Mouse (Mus musculus) heart, embryonic 11.5 days (tissue): Measurements from ENCODE around the gene Slc6a5. TPM values are rescaled to one million over a fixed set of nuclear protein-coding genes. Genes with fewer than 3 reads are reported as not detected.

ENCODE experiments used
- ATAC-seq: fragments of 200-750 bp; cut with Nextera tagmentation; replicated peaks from 2 replicates; pipeline ENCODE4 v1.8.0; 2017; ENCODE audit warnings: moderate library complexity; ENCODE audit not compliant: insufficient number of reproducible peaks, low FRiP score, low TSS enrichment
- H3K27ac ChIP-seq: fragments of 300-500 bp; sonication (generic); 2 replicates; pipeline ENCODE4 v1.5.1; 2014; ENCODE audit warnings: mild to moderate bottlenecking, low read depth, low read length
- H3K27me3 ChIP-seq: fragments of 300-500 bp; sonication (generic); 2 replicates; pipeline ENCODE4 v1.6.1; 2014; ENCODE audit warnings: mild to moderate bottlenecking, low read length, mixed read lengths; ENCODE audit not compliant: control insufficient read depth, insufficient read depth
- H3K36me3 ChIP-seq: fragments of 300-500 bp; sonication (generic); 2 replicates; pipeline ENCODE4 v1.6.1; 2014; ENCODE audit warnings: mild to moderate bottlenecking, low read length, moderate library complexity, mixed read lengths; ENCODE audit not compliant: control insufficient read depth, insufficient read depth
- H3K4me1 ChIP-seq: fragments of 300-500 bp; sonication (generic); 2 replicates; pipeline ENCODE4 v1.6.1; 2014; ENCODE audit warnings: low read length; ENCODE audit not compliant: control insufficient read depth, insufficient read depth
- H3K4me2 ChIP-seq: fragments of 300-500 bp; sonication (generic); 2 replicates; pipeline ENCODE4 v1.6.1; 2014; ENCODE audit warnings: mild to moderate bottlenecking, moderate library complexity
- H3K4me3 ChIP-seq: fragments of 300-500 bp; sonication (generic); 2 replicates; pipeline ENCODE4 v1.5.1; 2014; ENCODE audit warnings: low read depth, low read length
- H3K9ac ChIP-seq: fragments of 300-500 bp; sonication (generic); 2 replicates; pipeline ENCODE4 v1.6.1; 2014; ENCODE audit warnings: mild to moderate bottlenecking, low read depth, low read length, moderate library complexity
- H3K9me3 ChIP-seq: fragments of 300-500 bp; sonication (generic); replicated peaks from 2 replicates; pipeline ENCODE4 v1.6.1; 2016; ENCODE audit warnings: low read length; ENCODE audit not compliant: control insufficient read depth
- WGBS: fragments of 180-500 bp; shearing (Covaris S2); extraction: QIAGEN DNeasy Blood & Tissue Kit; methylation state at CpG from one replicate; pipeline ENCODE4 v1.1.7; 2014; ENCODE audit not compliant: insufficient replicate concordance; 5-methylcytosine and 5-hydroxymethylcytosine counted together
- polyA plus RNA-seq: library from polyadenylated mRNA; unstranded; fragments of >200 nt; fragmentation: Nextera tagmentation; extraction: Ambion mirVana; gene quantifications from 2 replicates; pipeline ENCODE4 v1.2.1, GENCODE M21; 2014

Slc6a5 gene
- polyA plus RNA-seq, 1 experiment from 2014 or later = not detected

DNA sequence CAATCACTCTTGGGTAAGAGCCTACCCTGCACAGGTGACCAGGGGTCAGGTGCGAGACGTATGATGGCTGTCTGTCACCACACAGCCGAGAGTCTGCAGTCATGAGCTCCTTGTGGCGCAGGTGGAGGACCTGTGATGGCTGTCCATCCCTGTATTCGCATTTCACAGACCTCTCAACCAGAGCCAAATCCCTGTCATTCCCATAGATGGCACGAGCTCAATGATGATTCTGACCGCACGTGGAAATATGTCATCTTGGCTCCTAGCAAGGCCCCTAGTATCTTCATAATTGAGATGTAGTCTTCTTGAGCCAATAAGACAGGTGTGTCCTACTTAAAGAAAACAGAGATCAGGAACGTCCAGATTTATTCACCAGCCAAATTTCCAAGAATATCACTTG is 36.7 kb downstream of the Slc6a5 start:
- Histone ChIP-seq H3K9me3 (no peaks in the 10 kb centered on the region), H3K27me3 (no peaks in the 10 kb centered on the region), H3K4me1 (no peaks in the 10 kb centered on the region), H3K27ac (no peak overlapping the region), H3K9ac (no peak overlapping the region), H3K36me3 (no peaks in the 10 kb centered on the region), H3K4me3 (no peak overlapping the region), H3K4me2 (no peak overlapping the region)
- 83% methylated on average over 9 of the region's 9 CpGs for WGBS
- no peak for ATAC-seq

DNA sequence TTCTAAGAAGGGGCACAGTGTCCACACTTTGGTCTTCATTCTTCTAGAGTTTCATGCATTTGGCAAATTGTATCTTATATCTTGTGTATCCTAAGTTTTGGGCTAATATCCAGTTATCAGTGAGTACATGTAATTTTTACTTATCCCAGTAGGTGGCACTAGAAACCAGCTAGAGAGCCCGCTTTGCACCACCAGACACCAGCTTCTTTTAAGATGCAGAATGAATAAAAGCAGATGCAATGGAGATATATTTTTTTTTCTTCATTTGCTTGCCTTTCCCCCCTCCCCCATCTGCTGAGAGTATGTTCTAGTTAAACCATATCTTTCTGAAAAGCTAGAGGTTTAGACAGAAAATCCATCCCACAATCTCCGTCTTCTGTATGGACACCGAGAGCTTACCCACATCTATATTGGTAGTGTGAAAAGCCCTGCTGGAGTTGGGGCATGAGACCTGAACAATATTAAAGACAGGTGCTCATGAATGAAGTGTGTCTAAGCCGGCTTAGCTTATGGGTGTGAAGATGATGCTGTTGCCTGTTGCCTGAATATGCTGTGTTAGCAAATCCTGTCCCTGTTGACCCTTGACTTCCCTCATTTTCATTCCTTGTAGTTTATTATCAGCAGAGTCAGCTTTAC is 43.7 kb downstream of the Slc6a5 start:
- ATAC-seq = no peak
- WGBS = 54% methylated on average over 4 of the region's 4 CpGs
- H3K9ac ChIP-seq = no peak overlapping the region
- H3K36me3 ChIP-seq = no peaks in the 10 kb centered on the region
- H3K9me3 ChIP-seq = no peaks in the 10 kb centered on the region
- H3K4me3 ChIP-seq = no peak overlapping the region
- H3K4me1 ChIP-seq = no peaks in the 10 kb centered on the region
- H3K27ac ChIP-seq = no peak overlapping the region
- H3K27me3 ChIP-seq = no peaks in the 10 kb centered on the region
- no peak overlapping the region for H3K4me2 ChIP-seq

DNA sequence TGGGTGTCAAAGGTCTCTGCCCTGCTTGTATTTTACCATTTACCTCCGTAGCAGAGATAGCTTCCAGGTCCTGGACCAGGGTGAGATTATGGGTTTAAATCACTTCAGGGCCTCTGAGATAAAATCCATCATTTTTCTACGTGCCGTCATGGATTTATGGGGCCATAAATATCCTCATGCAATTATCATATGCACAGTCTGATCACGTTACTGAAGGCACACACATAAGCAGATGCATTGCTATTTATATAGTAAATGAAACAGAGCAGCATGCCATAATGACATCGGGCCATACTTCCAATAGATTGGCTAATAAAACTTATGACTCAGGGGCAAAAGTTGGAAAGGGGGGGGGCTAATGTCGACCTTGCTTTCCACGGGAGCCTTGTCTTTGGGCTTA is 44.9 kb downstream of the Slc6a5 start:
- ATAC-seq = no peak
- Histone ChIP-seq H3K4me1 (no peaks in the 10 kb centered on the region), H3K27me3 (no peaks in the 10 kb centered on the region), H3K9ac (no peak overlapping the region), H3K4me3 (no peak overlapping the region), H3K9me3 (no peaks in the 10 kb centered on the region), H3K27ac (no peak overlapping the region), H3K36me3 (no peaks in the 10 kb centered on the region), H3K4me2 (no peak overlapping the region)
- WGBS = 76% methylated on average over 7 of the region's 7 CpGs

DNA sequence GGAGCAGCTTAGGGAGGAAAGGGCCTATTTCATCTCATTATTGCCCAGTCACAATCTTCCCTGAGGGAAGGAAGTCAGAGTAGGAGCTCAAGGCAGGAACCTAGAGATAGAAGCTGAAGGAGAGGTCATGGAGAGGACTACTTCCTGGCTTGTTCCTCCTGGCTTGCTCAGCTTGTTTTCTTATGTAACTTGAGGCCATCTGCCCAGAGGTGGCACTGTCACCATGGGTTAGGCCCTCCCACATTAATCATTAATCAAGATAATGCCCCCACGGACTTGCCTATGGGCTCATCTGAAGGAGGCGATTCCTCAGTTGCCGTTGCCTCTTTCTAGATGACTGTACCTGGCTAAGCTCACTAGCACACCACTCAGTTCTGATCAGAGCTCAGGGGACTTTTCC is 47.2 kb downstream of the Slc6a5 start:
- ATAC-seq = no peak
- H3K4me2 ChIP-seq = no peak overlapping the region
- WGBS = 47% methylated on average over 3 of the region's 3 CpGs

DNA sequence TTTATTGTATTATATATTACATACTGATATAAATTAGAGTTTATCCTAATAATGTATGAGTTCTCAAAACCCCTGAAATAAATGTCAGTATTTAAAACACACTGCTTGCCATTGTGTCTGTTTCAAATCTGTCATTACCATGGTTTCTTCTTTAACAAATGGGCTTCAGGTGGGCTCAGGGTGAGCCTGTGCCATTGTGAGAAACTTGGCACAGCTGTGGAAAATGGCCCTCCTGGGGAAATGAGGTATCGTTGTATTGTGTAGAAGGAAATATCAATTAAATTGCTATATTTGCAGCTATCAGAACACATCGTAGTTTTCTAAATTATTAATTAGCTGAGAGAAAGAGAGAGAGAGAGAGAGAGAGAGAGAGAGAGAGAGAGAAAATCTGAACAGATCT is 53.8 kb downstream of the Slc6a5 start:
- no peak overlapping the region for H3K27ac ChIP-seq
- H3K9me3 ChIP-seq = no peaks in the 10 kb centered on the region
- no peak overlapping the region for H3K9ac ChIP-seq
- no peaks in the 10 kb centered on the region for H3K36me3 ChIP-seq
- no peak for ATAC-seq
- no peak overlapping the region for H3K4me3 ChIP-seq
- no peaks in the 10 kb centered on the region for H3K4me1 ChIP-seq
- 80% methylated on average over 2 of the region's 2 CpGs for WGBS
- no peak overlapping the region for H3K4me2 ChIP-seq
- no peaks in the 10 kb centered on the region for H3K27me3 ChIP-seq

More for the DNA sequence above, 47.2 kb downstream of the Slc6a5 start:
- Histone ChIP-seq H3K9me3 (no peaks in the 10 kb centered on the region), H3K4me3 (no peak overlapping the region), H3K4me1 (no peaks in the 10 kb centered on the region), H3K27ac (no peak overlapping the region), H3K36me3 (no peaks in the 10 kb centered on the region), H3K9ac (no peak overlapping the region), H3K27me3 (no peaks in the 10 kb centered on the region)

DNA sequence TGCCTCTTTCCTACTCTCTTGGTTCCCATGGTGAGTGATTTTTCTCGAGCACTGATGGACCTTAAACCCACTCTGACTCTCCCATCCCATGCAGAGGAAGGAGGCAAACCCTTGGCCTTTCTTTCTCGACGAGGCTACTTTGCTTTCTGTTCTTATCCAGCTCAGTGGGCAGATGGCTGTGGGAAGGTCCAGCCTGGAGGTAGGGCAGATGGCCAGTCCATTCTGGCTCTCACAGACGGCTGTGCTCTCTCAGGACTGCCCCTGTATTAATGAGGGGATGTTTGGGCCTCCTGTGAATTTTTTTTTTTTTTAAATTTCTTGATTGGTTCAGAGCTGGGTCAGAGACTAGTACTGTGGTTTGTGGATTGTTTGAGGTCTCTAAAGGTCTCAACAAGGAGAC is 59.6 kb downstream of the Slc6a5 start:
- H3K4me1 ChIP-seq = peaks cover under 1% of the 10 kb centered on the region; the same call in 1 of the 2 replicates
- 54% methylated on average over 4 of the region's 4 CpGs for WGBS
- H3K27ac ChIP-seq = no peak overlapping the region
- H3K9me3 ChIP-seq = no peaks in the 10 kb centered on the region
- no peak overlapping the region for H3K4me2 ChIP-seq
- H3K9ac ChIP-seq = no peak overlapping the region
- no peak overlapping the region for H3K4me3 ChIP-seq
- H3K36me3 ChIP-seq = no peaks in the 10 kb centered on the region
- peaks cover 29% of the 10 kb centered on the region for H3K27me3 ChIP-seq
- ATAC-seq = no peak

DNA sequence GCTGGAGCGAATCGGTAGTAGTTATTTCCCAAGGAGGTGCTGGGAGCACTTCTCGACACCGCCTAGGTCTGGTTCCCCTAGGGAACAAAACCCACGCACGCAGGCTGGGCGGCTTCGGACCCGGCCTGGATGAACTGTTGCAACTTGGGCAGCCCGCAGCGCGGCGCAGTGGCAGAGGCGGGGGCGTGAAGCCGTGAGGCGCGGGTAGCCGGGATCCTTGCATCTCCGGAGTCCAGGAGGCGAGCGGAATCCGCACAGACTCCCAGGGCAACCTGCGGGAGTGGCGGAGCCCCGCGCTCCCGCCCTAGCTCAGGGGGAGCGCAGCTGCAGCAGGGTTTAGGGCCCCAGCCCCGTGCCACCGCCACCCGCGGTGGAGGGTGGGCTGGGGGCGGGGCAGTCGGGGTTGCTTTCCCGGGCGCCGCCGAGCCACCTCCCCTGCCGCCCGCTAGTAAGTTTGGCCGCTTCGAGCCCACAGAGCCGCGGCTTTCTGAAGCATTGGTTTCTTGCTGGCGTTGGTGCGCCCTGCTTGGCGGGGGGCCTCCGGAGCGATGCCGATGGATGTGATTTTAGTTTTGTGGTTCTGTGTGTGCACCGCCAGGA is 65.0 kb downstream of the Slc6a5 start, which contains the start of gene Nell1:
Nell1 (plus strand) TSS at position 24 of the 600 bp plus-strand sequence.
- no peak for ATAC-seq
- Histone ChIP-seq H3K4me2 (peak within 1 kb of the TSS; percentile 96), H3K4me1 (peaks cover 4% of the 10 kb centered on the region; the same call in 1 of the 2 replicates), H3K27me3 (peaks cover 70% of the 10 kb centered on the region), H3K9me3 (no peaks in the 10 kb centered on the region), H3K36me3 (no peaks in the 10 kb centered on the region), H3K27ac (no peak within 1 kb of the TSS), H3K9ac (0 out of 2 replicates have a peak within 1 kb of the TSS, but pooled peaks have one; percentile 49), H3K4me3 (peak within 1 kb of the TSS; percentile 57)
- 1% methylated on average over 40 of the region's 52 CpGs for WGBS

DNA sequence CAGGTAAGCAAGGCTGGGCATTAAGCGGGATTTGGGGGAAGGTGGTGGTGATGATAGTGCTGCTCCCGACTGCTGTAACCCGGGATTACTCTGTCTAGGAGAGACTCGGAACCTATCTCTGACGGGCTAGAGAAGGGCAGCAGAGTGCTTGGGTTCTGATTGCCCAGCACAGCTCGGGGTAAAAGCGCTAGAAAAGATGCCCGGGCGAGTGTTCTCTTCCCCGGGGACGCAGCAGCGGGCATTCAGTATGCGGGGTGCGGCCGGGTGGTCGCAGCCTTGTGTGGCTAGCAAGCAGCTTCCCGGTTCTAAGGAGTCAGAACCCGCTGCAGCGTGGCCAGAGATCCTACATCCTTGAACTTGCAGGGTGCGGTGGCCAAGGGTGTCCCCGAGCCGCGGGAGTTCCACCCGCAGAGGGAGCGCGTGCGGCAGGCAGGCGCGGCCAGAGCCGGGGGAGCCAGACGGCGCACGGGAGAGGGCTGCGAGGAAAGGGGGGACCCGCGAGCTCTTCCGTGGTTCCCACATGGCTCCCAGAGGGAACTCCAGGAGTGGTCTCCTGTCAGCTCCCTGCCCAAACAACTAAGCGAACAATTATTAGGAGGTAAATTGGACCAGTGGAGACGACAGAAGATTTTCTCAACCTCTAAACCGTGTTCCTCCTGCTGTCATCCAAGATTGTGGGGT is 65.6 kb downstream of the Slc6a5 start:
- Histone ChIP-seq H3K27ac (no peak overlapping the region), H3K9ac (no peak overlapping the region), H3K4me3 (peak overlapping the region; percentile 57), H3K36me3 (no peaks in the 10 kb centered on the region), H3K27me3 (peaks cover 70% of the 10 kb centered on the region), H3K9me3 (no peaks in the 10 kb centered on the region), H3K4me2 (peak overlapping the region; percentile 96), H3K4me1 (peaks cover 4% of the 10 kb centered on the region; the same call in 1 of the 2 replicates)
- ATAC-seq = no peak
- WGBS = under 1% methylated on average over 40 of the region's 40 CpGs
